Mouse (Mus musculus) activated CD4-positive, CD25-positive, alpha-beta regulatory T cell (primary cell): ENCODE measurements around the gene Chia1. TPM values are rescaled to one million over a fixed set of nuclear protein-coding genes. Genes with fewer than 3 reads are reported as not detected.

Experiments used
- polyA plus RNA-seq, 2 experiments: library from polyadenylated mRNA; unstranded; fragments of 100-300 nt; shearing (Covaris generic); gene quantifications; one replicate each; pipeline ENCODE4 v1.2.1; 2017

The Chia1 gene
- under 1 TPM in 1 of 2 experiments, not detected in 1; 0.12 TPM for polyA plus RNA-seq

DNA sequence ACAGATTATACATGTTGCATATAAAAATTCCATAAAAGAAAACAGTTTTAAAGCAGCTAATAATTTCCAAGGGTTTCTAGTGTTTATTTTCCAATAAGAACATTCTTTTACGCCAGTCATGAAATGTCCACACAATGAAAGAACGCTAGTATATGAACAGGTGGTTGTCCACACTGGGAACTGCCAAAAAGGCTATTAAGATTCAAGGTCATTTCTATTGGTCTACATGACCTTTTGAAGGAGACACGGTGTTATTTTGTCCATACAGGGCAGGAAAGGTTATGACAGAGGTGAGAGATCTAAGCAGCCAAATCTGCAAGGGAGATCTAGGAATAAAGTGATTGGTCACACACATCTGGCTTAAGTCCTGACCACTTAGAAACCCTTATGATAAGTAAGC lies at the start of gene Chia1:
Gene Chia1 (plus strand): TSS at position 301 of the 400 bp plus-strand sequence.

DNA sequence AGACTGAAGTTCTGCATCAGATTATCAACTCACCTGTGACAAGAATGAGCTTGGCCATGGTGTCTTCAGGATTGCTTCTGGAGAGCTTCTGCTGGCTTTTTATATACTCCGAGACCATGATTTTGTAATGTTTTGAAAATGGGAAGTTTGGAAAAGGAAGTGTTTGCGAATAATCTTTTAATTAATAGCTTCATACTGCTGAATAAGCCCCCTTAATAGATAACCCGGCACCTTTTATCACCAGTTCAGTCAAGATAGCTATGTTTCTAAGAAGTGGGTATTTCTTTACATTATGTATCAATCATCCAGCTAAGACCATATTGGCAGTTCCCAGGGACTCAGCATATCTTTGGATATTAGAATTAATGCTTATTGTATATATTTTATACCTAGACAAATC lies 54.4 kb downstream of the Chia1 start, which contains the start of gene Chil3:
Gene Chil3 (minus strand): TSS at position 101 of the 400 bp plus-strand sequence.

Other genes with a start within 250 kb of the Chia1 start
- gene Adora3, start 242.4 kb upstream of the Chia1 start, polyA plus RNA-seq = under 1 TPM; 0.08 to 0.64 TPM
- under 1 TPM in 1 of 2 experiments, not detected in 1; 0.20 TPM for gene Tmigd3, start 242.3 kb upstream of the Chia1 start, polyA plus RNA-seq
- gene I830077J02Rik, start 180.6 kb upstream of the Chia1 start, polyA plus RNA-seq = under 1 TPM; 0.58 to 0.70 TPM
- gene Wdr77, start 153.9 kb upstream of the Chia1 start, polyA plus RNA-seq = 10 to 100 TPM; 55.2 to 92.8 TPM
- gene Atp5f1, start 153.1 kb upstream of the Chia1 start, polyA plus RNA-seq = 100 to 1,000 TPM; 392 to 441 TPM
- 1 to 10 TPM; 2.0 to 5.6 TPM for gene Ovgp1, start 139.5 kb upstream of the Chia1 start, polyA plus RNA-seq
- 1 to 10 TPM in 1 of 2 experiments, under 1 TPM in 1; 0.73 to 1.0 TPM for gene Pifo, start 98.6 kb upstream of the Chia1 start, polyA plus RNA-seq
- 10 to 100 TPM in 1 of 2 experiments, 1 to 10 TPM in 1; 1.3 to 16.9 TPM for gene Chil5, start 80.4 kb upstream of the Chia1 start, polyA plus RNA-seq
- 1 to 10 TPM in 1 of 2 experiments, not detected in 1; 9.2 TPM for gene Chil3, start 54.3 kb downstream of the Chia1 start, polyA plus RNA-seq
- under 1 TPM in 1 of 2 experiments, not detected in 1; 0.27 TPM for gene Chil4, start 106.3 kb downstream of the Chia1 start, polyA plus RNA-seq